Mouse (Mus musculus): Measurements from ENCODE around the gene Xlr3b.
"Not testable (repeated sequence)": the region's sequence is repeated elsewhere in the genome, so short reads cannot be mapped to it uniquely, and the experiment has no call there.

Xlr3b gene

GRCm38 (mm10) chrX:73191934-73192333, at the start of gene Xlr3b:
Xlr3b (plus strand) TSS chrX:73192207.
- not testable (repeated sequence) for DNase-seq (ENCODE audit: extremely low spot score)

GRCm38 (mm10) chrX:73143218-73143618, 48.8 kb upstream of the Xlr3b start:
- DNase-seq (ENCODE audit: extremely low spot score): not testable (repeated sequence)

- not testable (repeated sequence) for DNase-seq (ENCODE audit: extremely low spot score)
Measured at GRCm38 (mm10) chrX:73148496-73148895, 43.5 kb upstream of the Xlr3b start, which contains the start of gene Xlr5b. Xlr5b (plus strand) TSS chrX:73148796.

GRCm38 (mm10) chrX:73149350-73149749, 42.7 kb upstream of the Xlr3b start, which contains the start of gene DXBay18:
DXBay18 (minus strand) TSS chrX:73149450.
- DNase-seq (ENCODE audit: extremely low spot score): not testable (repeated sequence)

- DNase-seq (ENCODE audit: extremely low spot score): not testable (repeated sequence)
Measured at GRCm38 (mm10) chrX:73176889-73177288, 15.1 kb upstream of the Xlr3b start, which contains the start of gene Spin2d. Spin2d (minus strand) TSS chrX:73176989.

GRCm38 (mm10) chrX:73213819-73214564, 22.0 kb downstream of the Xlr3b start, which contains the start of gene Xlr4b:
Xlr4b (plus strand) TSS chrX:73214333.
- not testable (repeated sequence) for DNase-seq (ENCODE audit: extremely low spot score)

- DNase-seq (ENCODE audit: extremely low spot score): no peak
Measured at GRCm38 (mm10) chrX:73225365-73225764, 33.4 kb downstream of the Xlr3b start.

- peak; percentile 73 for DNase-seq (ENCODE audit: extremely low spot score)
Measured at GRCm38 (mm10) chrX:73227914-73228605, 36.1 kb downstream of the Xlr3b start, which contains the start of gene F8a. F8a (plus strand) TSS chrX:73228291.

- DNase-seq (ENCODE audit: extremely low spot score): peak; percentile 26
Measured at GRCm38 (mm10) chrX:73228606-73229214, 36.7 kb downstream of the Xlr3b start.

- DNase-seq (ENCODE audit: extremely low spot score): no peak
Measured at GRCm38 (mm10) chrX:73229288-73229687, 37.3 kb downstream of the Xlr3b start.

GRCm38 (mm10) chrX:73242821-73243325, 50.9 kb downstream of the Xlr3b start, which contains the start of gene Xlr4c:
Xlr4c (minus strand) TSS chrX:73243130.
- DNase-seq (ENCODE audit: extremely low spot score): not testable (repeated sequence)

Data from embryo, embryonic 9.5 days (tissue).